8 mouse cellular contexts compared by ENCODE assay signal in genomic region chr11:43217021-43217420, GRCm38 (mm10).
DNase-seq lines count a peak whose midpoint lies in the region; ATAC-seq lines count a peak whose summit lies in the region.

No protein-coding gene starts in this region.

- no peaks in the 10 kb centered on the region for H3K9me3 ChIP-seq in forebrain, embryonic 16.5 days (ENCODE audit: control insufficient read depth, low read length)
- H3K9me3 ChIP-seq in limb, embryonic 10.5 days (replicated peaks) = no peaks in the 10 kb centered on the region

- ATAC-seq in forebrain, embryonic 16.5 days = peak; percentile 93

- no peak overlapping the region for H3K9ac ChIP-seq in forebrain, embryonic 16.5 days (replicated peaks; ENCODE audit: low read depth, low read length)

- H3K4me2 ChIP-seq in forebrain, embryonic 16.5 days (ENCODE audit: low read length) = no peak overlapping the region

- H3K36me3 ChIP-seq in forebrain, embryonic 16.5 days (ENCODE audit: control insufficient read depth, insufficient read depth) = no peaks in the 10 kb centered on the region
- no peaks in the 10 kb centered on the region for H3K36me3 ChIP-seq in limb, embryonic 10.5 days

- H3K4me3 ChIP-seq in forebrain, embryonic 16.5 days (replicated peaks; ENCODE audit: low read length) = no peak overlapping the region
- no peak overlapping the region for H3K4me3 ChIP-seq in limb, embryonic 10.5 days

- WGBS in forebrain, embryonic 16.5 days = 15% methylated on average over 4 of the region's 4 CpGs
- WGBS in limb, embryonic 10.5 days = 57% methylated on average over 4 of the region's 4 CpGs

- peak overlapping the region; percentile 44; the same call in 1 of the 2 replicates for H3K27ac ChIP-seq in forebrain, embryonic 16.5 days (ENCODE audit: low read length)
- no peak overlapping the region for H3K27ac ChIP-seq in limb, embryonic 10.5 days

- peaks cover 7% of the 10 kb centered on the region for H3K4me1 ChIP-seq in forebrain, embryonic 16.5 days (replicated peaks; ENCODE audit: control insufficient read depth, insufficient read depth, low read length)
- 0 out of 2 replicates have a peak, but pooled peaks cover 2% of the 10 kb centered on the region for H3K4me1 ChIP-seq in limb, embryonic 10.5 days

- 0 out of 2 replicates have a peak, but pooled peaks cover 2% of the 10 kb centered on the region for H3K27me3 ChIP-seq in forebrain, embryonic 16.5 days (replicated peaks; ENCODE audit: control insufficient read depth, insufficient read depth, low read length)
- H3K27me3 ChIP-seq in limb, embryonic 10.5 days (ENCODE audit: low read depth, poor library complexity, severe bottlenecking) = no peaks in the 10 kb centered on the region

- DNase-seq in adrenal gland, adult (ENCODE audit: inconsistent age in 2 of 2, low spot score in 1 of 2) = peak; percentile 47 to 78
- DNase-seq in adrenal gland, postnatal 4 days (ENCODE audit: low spot score in 2 of 2) = no peak
- peak; percentile 21 to 29 for DNase-seq in adrenal gland, adult 18-20 months (ENCODE audit: low spot score in 2 of 2)
- DNase-seq in left cerebral cortex, adult 18-20 months (ENCODE audit: low spot score in 2 of 2) = peak; percentile 9 to 40
- DNase-seq in retina, postnatal 7 days (ENCODE audit: low read depth, low spot score) = peak; percentile 46
- DNase-seq in limb, embryonic 10.5 days (ENCODE audit: low spot score) = no peak
- no peak for DNase-seq in kidney, postnatal 36 days

Comparison
In these comparisons a context has a peak if more than half of its experiments do, and no peak if none do; other contexts are left out.
1. DNase-seq: peak in adrenal gland, adult (2 of 2), adrenal gland, adult 18-20 months (2 of 2), left cerebral cortex, adult 18-20 months (2 of 2) and retina, postnatal 7 days (single experiment); none in adrenal gland, postnatal 4 days (0 of 2), limb, embryonic 10.5 days (single experiment) and kidney, postnatal 36 days (0 of 2).